Mouse (Mus musculus): ENCODE data around the gene Foxp1. TPM values are rescaled to one million over a fixed set of nuclear protein-coding genes. Genes with fewer than 3 reads are reported as not detected.
A peak's percentile ranks its signal among the peaks of the same experiment; 100 is the strongest.

Gene Foxp1
- polyA plus RNA-seq, 1 experiment: 162 TPM

GRCm38 (mm10) chr6:99220472-99220871, 302.0 kb downstream of the Foxp1 start:
- no peak overlapping the region for H3K4me3 ChIP-seq (ENCODE audit: extremely low read depth, insufficient read depth, insufficient read length)
- peaks cover 6% of the 10 kb centered on the region; the same call in 1 of the 2 replicates for H3K36me3 ChIP-seq (ENCODE audit: control insufficient read depth, insufficient read depth, low read length)
- no peaks in the 10 kb centered on the region for H3K27me3 ChIP-seq (ENCODE audit: control insufficient read depth, insufficient read depth, low read length)
- peak in 1 of 2 experiments; percentile 31 for DNase-seq (ENCODE audit: low read depth in 1 of 2, low spot score in 2 of 2)
- WGBS: 96% methylated on average over 3 of the region's 3 CpGs
- peaks cover 12% of the 10 kb centered on the region; the same call in 1 of the 2 replicates for H3K4me1 ChIP-seq (ENCODE audit: control insufficient read depth, insufficient read depth, insufficient read length)
- TF ChIP-seq CTCF (IDR thresholded peaks at IDR 0.05; ENCODE audit: extremely low read depth, insufficient read depth, insufficient read length, insufficient replicate concordance) (no peak), POLR2A (IDR thresholded peaks at IDR 0.05; ENCODE audit: low read depth, low read length) (no peak)
- no peak overlapping the region for H3K27ac ChIP-seq (ENCODE audit: insufficient read depth, low read length)

- no peak overlapping the region for H3K4me3 ChIP-seq (ENCODE audit: extremely low read depth, insufficient read depth, insufficient read length)
- no peak overlapping the region for H3K27ac ChIP-seq (ENCODE audit: insufficient read depth, low read length)
- no peak for DNase-seq (ENCODE audit: low read depth in 1 of 2, low spot score in 2 of 2)
- TF ChIP-seq POLR2A (IDR thresholded peaks at IDR 0.05; ENCODE audit: low read depth, low read length) (no peak), CTCF (IDR thresholded peaks at IDR 0.05; ENCODE audit: extremely low read depth, insufficient read depth, insufficient read length, insufficient replicate concordance) (no peak)
- H3K4me1 ChIP-seq (ENCODE audit: control insufficient read depth, insufficient read depth, insufficient read length): peaks cover 12% of the 10 kb centered on the region; the same call in 1 of the 2 replicates
- no peaks in the 10 kb centered on the region for H3K27me3 ChIP-seq (ENCODE audit: control insufficient read depth, insufficient read depth, low read length)
- 84% methylated on average over 2 of the region's 2 CpGs for WGBS
- H3K36me3 ChIP-seq (ENCODE audit: control insufficient read depth, insufficient read depth, low read length): peaks cover 9% of the 10 kb centered on the region
These were observed 304.7 kb downstream of the Foxp1 start for GRCm38 (mm10) chr6:99217846-99218245.

- TF ChIP-seq CTCF (IDR thresholded peaks at IDR 0.05; ENCODE audit: extremely low read depth, insufficient read depth, insufficient read length, insufficient replicate concordance) (no peak), POLR2A (IDR thresholded peaks at IDR 0.05; ENCODE audit: low read depth, low read length) (no peak)
- no peaks in the 10 kb centered on the region for H3K27me3 ChIP-seq (ENCODE audit: control insufficient read depth, insufficient read depth, low read length)
- DNase-seq (ENCODE audit: low read depth in 1 of 2, low spot score in 2 of 2): no peak
- H3K4me3 ChIP-seq (ENCODE audit: extremely low read depth, insufficient read depth, insufficient read length): no peak overlapping the region
- H3K27ac ChIP-seq (ENCODE audit: insufficient read depth, low read length): no peak overlapping the region
- peaks cover 9% of the 10 kb centered on the region for H3K36me3 ChIP-seq (ENCODE audit: control insufficient read depth, insufficient read depth, low read length)
- WGBS: 74% methylated on average over 7 of the region's 7 CpGs
- H3K4me1 ChIP-seq (ENCODE audit: control insufficient read depth, insufficient read depth, insufficient read length): peaks cover 12% of the 10 kb centered on the region; the same call in 1 of the 2 replicates
These were observed 305.4 kb downstream of the Foxp1 start for GRCm38 (mm10) chr6:99217155-99217554.

- H3K27me3 ChIP-seq (ENCODE audit: control insufficient read depth, insufficient read depth, low read length): no peaks in the 10 kb centered on the region
- no peak overlapping the region for H3K4me3 ChIP-seq (ENCODE audit: extremely low read depth, insufficient read depth, insufficient read length)
- peaks cover 3% of the 10 kb centered on the region for H3K36me3 ChIP-seq (ENCODE audit: control insufficient read depth, insufficient read depth, low read length)
- no peak overlapping the region for H3K27ac ChIP-seq (ENCODE audit: insufficient read depth, low read length)
- no peak for DNase-seq (ENCODE audit: low read depth in 1 of 2, low spot score in 2 of 2)
- TF ChIP-seq CTCF (IDR thresholded peaks at IDR 0.05; ENCODE audit: extremely low read depth, insufficient read depth, insufficient read length, insufficient replicate concordance): no peak
- no peak for TF ChIP-seq POLR2A (IDR thresholded peaks at IDR 0.05; ENCODE audit: low read depth, low read length)
- H3K4me1 ChIP-seq (ENCODE audit: control insufficient read depth, insufficient read depth, insufficient read length): peaks cover 7% of the 10 kb centered on the region; the same call in 1 of the 2 replicates
- 79% methylated on average over 4 of the region's 4 CpGs for WGBS
These were observed 310.1 kb downstream of the Foxp1 start for GRCm38 (mm10) chr6:99212461-99212860.

- H3K4me1 ChIP-seq (ENCODE audit: control insufficient read depth, insufficient read depth, insufficient read length): peaks cover 9% of the 10 kb centered on the region; the same call in 1 of the 2 replicates
- no peaks in the 10 kb centered on the region for H3K27me3 ChIP-seq (ENCODE audit: control insufficient read depth, insufficient read depth, low read length)
- no peak overlapping the region for H3K4me3 ChIP-seq (ENCODE audit: extremely low read depth, insufficient read depth, insufficient read length)
- H3K36me3 ChIP-seq (ENCODE audit: control insufficient read depth, insufficient read depth, low read length): peaks cover 3% of the 10 kb centered on the region
- no peak for DNase-seq (ENCODE audit: low read depth in 1 of 2, low spot score in 2 of 2)
- no peak for TF ChIP-seq CTCF (IDR thresholded peaks at IDR 0.05; ENCODE audit: extremely low read depth, insufficient read depth, insufficient read length, insufficient replicate concordance)
- no peak for TF ChIP-seq POLR2A (IDR thresholded peaks at IDR 0.05; ENCODE audit: low read depth, low read length)
- WGBS: 72% methylated on average over 5 of the region's 5 CpGs
- no peak overlapping the region for H3K27ac ChIP-seq (ENCODE audit: insufficient read depth, low read length)
These were observed 310.7 kb downstream of the Foxp1 start for GRCm38 (mm10) chr6:99211663-99212333.

- H3K27ac ChIP-seq (ENCODE audit: insufficient read depth, low read length): no peak overlapping the region
- H3K4me3 ChIP-seq (ENCODE audit: extremely low read depth, insufficient read depth, insufficient read length): no peak overlapping the region
- TF ChIP-seq POLR2A (IDR thresholded peaks at IDR 0.05; ENCODE audit: low read depth, low read length): no peak
- no peak for TF ChIP-seq CTCF (IDR thresholded peaks at IDR 0.05; ENCODE audit: extremely low read depth, insufficient read depth, insufficient read length, insufficient replicate concordance)
- peaks cover 3% of the 10 kb centered on the region for H3K36me3 ChIP-seq (ENCODE audit: control insufficient read depth, insufficient read depth, low read length)
- no peak for DNase-seq (ENCODE audit: low read depth in 1 of 2, low spot score in 2 of 2)
- no peaks in the 10 kb centered on the region for H3K27me3 ChIP-seq (ENCODE audit: control insufficient read depth, insufficient read depth, low read length)
- 86% methylated on average over 7 of the region's 7 CpGs for WGBS
- peaks cover 14% of the 10 kb centered on the region; the same call in 1 of the 2 replicates for H3K4me1 ChIP-seq (ENCODE audit: control insufficient read depth, insufficient read depth, insufficient read length)
These were observed 312.4 kb downstream of the Foxp1 start for GRCm38 (mm10) chr6:99210161-99210560.
